Mouse (Mus musculus): ENCODE measurements around the gene Atm. TPM values are rescaled to one million over a fixed set of nuclear protein-coding genes. Genes with fewer than 3 reads are reported as not detected.
A peak's percentile ranks its signal among the peaks of the same experiment; 100 is the strongest.

Gene Atm
- polyA plus RNA-seq, 1 experiment from 2014 or later: 17.7 TPM

DNA sequence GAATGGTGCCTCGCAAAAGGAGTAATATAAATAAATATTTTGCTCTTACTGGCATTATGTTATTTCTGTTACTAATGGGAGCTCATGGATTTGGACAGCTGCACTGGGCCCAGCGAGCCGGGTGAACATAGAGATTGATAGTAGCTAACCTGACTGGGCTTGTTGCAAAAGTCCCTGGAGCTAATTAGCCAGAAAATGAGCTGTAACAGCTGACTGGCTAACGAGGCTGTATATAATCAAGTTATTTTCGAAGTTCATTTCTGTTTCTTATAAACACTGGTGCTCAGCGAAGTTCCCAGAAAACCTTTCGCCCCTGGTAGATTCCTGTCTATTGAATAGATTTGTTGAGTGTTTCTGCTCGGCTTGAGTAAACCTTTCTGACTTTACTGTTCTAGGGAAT, 133.5 kb downstream of the Atm start:
- no peak for ATAC-seq (ENCODE audit: insufficient number of reproducible peaks, low FRiP score, low TSS enrichment, low read depth)
- Histone ChIP-seq H3K27ac (replicated peaks; ENCODE audit: low read depth, low read length) (peak overlapping the region; percentile 14; the same call in 1 of the 2 replicates), H3K9ac (ENCODE audit: low read length) (no peak overlapping the region), H3K4me2 (ENCODE audit: low read depth, severe bottlenecking) (no peak overlapping the region), H3K36me3 (ENCODE audit: control insufficient read depth, insufficient read depth, low read length) (no peaks in the 10 kb centered on the region), H3K4me3 (ENCODE audit: low read depth, low read length) (no peak overlapping the region), H3K27me3 (ENCODE audit: control insufficient read depth, insufficient read depth, low read length) (no peaks in the 10 kb centered on the region), H3K4me1 (ENCODE audit: control insufficient read depth, insufficient read depth, low read length) (peaks cover 5% of the 10 kb centered on the region; the same call in 1 of the 2 replicates), H3K9me3 (ENCODE audit: control insufficient read depth, low read length) (no peaks in the 10 kb centered on the region)
- WGBS: 53% methylated on average over 8 of the region's 8 CpGs
- peak; percentile 31 for DNase-seq (ENCODE audit: low spot score)

DNA sequence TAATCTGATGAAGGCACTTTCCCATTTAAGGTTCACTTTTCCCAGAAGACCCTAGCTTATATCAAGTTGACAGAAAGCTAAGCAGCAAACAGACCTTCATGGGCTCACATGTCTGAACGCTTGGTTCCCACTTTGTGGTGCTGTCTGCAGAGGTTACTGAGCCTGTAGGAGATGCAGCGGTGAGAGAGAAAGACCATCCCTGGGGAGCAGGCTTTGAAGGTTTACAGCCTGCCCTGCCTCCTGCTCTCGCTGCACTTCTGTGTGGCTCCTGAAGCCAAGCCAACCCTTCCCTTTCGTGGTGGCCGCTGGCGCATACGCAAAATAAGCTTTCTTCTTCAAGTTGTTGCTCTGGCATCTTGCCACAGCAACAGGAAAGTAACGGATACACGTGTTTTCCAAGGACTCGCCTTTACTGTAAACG, 134.2 kb downstream of the Atm start, which contains the start of gene 4930550C14Rik:
4930550C14Rik (plus strand) TSS at position 35 of the 421 bp plus-strand sequence.
- H3K4me3 ChIP-seq (ENCODE audit: low read depth, low read length): no peak within 1 kb of the TSS
- 13% methylated on average over 11 of the region's 11 CpGs for WGBS
- no peak for ATAC-seq (ENCODE audit: insufficient number of reproducible peaks, low FRiP score, low TSS enrichment, low read depth)

DNA sequence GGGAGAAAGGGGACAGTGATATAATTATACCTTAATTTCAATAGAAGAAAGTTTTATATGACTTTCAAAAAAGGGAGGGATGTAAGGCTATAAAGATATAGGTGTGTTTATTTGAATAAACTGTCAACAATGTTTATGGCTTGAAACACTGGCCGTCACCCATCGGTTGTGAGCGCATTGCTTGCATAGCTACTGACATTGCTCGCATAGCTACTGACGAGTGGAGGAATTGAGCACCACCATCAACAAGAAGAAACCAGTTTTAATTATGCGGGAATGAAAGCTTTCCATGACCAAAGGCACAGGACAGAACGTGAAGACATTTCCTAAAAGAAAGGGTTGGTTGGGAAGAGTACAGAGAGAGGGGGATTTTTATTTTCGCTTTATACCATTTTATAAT, 135.4 kb downstream of the Atm start:
- Histone ChIP-seq H3K9me3 (ENCODE audit: control insufficient read depth, low read length) (no peaks in the 10 kb centered on the region), H3K27me3 (ENCODE audit: control insufficient read depth, insufficient read depth, low read length) (no peaks in the 10 kb centered on the region), H3K36me3 (ENCODE audit: control insufficient read depth, insufficient read depth, low read length) (no peaks in the 10 kb centered on the region), H3K4me1 (ENCODE audit: control insufficient read depth, insufficient read depth, low read length) (peaks cover 5% of the 10 kb centered on the region; the same call in 1 of the 2 replicates), H3K9ac (ENCODE audit: low read length) (no peak overlapping the region), H3K27ac (replicated peaks; ENCODE audit: low read depth, low read length) (no peak overlapping the region), H3K4me3 (ENCODE audit: low read depth, low read length) (no peak overlapping the region), H3K4me2 (ENCODE audit: low read depth, severe bottlenecking) (no peak overlapping the region)
- no peak for ATAC-seq (ENCODE audit: insufficient number of reproducible peaks, low FRiP score, low TSS enrichment, low read depth)
- 89% methylated on average over 8 of the region's 8 CpGs for whole genome bisulfite sequencing
- DNase-seq (ENCODE audit: low spot score): no peak

More for the DNA sequence above, 134.2 kb downstream of the Atm start, which contains the start of gene 4930550C14Rik:
- H3K9me3 ChIP-seq (ENCODE audit: control insufficient read depth, low read length): no peaks in the 10 kb centered on the region
- no peak within 1 kb of the TSS for H3K4me2 ChIP-seq (ENCODE audit: low read depth, severe bottlenecking)
- H3K36me3 ChIP-seq (ENCODE audit: control insufficient read depth, insufficient read depth, low read length): no peaks in the 10 kb centered on the region
- DNase-seq (ENCODE audit: low spot score): peak; percentile 31
- H3K27ac ChIP-seq (replicated peaks; ENCODE audit: low read depth, low read length): peak within 1 kb of the TSS; percentile 52; the same call in 1 of the 2 replicates
- H3K9ac ChIP-seq (ENCODE audit: low read length): no peak within 1 kb of the TSS
- H3K27me3 ChIP-seq (ENCODE audit: control insufficient read depth, insufficient read depth, low read length): no peaks in the 10 kb centered on the region
- peaks cover 5% of the 10 kb centered on the region; the same call in 1 of the 2 replicates for H3K4me1 ChIP-seq (ENCODE audit: control insufficient read depth, insufficient read depth, low read length)

DNA sequence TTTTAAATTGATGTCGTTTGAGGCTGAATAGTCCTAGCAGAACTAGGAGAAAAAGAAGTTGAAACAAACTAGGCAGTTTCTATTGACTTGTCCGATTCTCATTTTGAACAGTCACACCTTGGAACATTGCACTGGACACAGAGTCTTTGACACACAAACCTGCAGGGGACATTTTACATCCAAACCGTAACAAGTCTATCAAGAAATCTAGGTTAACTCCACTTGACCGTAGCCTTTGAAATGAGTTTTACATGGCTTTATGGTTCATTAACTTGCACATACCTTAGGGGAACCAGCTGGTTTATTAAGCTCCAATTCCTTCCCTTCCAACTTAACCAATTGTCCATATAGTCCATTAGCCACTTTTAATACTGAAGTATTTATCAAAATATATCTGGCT, 135.8 kb downstream of the Atm start:
- WGBS: 79% methylated on average over 4 of the region's 4 CpGs
- DNase-seq (ENCODE audit: low spot score) (no peak), ATAC-seq (ENCODE audit: insufficient number of reproducible peaks, low FRiP score, low TSS enrichment, low read depth) (no peak)

DNA sequence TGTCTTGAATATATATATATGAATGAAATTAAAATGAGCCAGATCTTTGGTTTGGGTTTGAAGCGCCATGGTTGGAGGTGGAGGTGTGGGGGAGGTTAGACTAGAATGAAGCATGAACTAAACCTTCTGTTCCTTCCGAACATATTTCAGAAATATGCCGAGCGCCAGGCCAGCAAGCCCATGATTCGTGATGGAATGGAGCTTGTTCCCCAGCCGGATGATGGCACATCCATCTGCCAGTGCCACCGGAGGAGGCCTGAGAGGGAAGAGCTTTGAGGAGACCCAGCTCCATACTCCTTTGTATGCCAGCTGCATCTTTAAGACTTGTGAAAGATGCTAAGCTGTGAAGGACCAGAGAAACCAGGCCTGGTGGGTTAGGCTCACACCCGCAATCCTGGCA, 137.0 kb downstream of the Atm start:
- H3K9ac ChIP-seq (ENCODE audit: low read length): no peak overlapping the region
- no peaks in the 10 kb centered on the region for H3K9me3 ChIP-seq (ENCODE audit: control insufficient read depth, low read length)
- DNase-seq (ENCODE audit: low spot score) (no peak), ATAC-seq (ENCODE audit: insufficient number of reproducible peaks, low FRiP score, low TSS enrichment, low read depth) (no peak)
- H3K4me2 ChIP-seq (ENCODE audit: low read depth, severe bottlenecking): no peak overlapping the region
- H3K36me3 ChIP-seq (ENCODE audit: control insufficient read depth, insufficient read depth, low read length): no peaks in the 10 kb centered on the region
- H3K4me1 ChIP-seq (ENCODE audit: control insufficient read depth, insufficient read depth, low read length): 0 out of 2 replicates have a peak, but pooled peaks cover 2% of the 10 kb centered on the region
- H3K27me3 ChIP-seq (ENCODE audit: control insufficient read depth, insufficient read depth, low read length): no peaks in the 10 kb centered on the region
- H3K4me3 ChIP-seq (ENCODE audit: low read depth, low read length): no peak overlapping the region
- H3K27ac ChIP-seq (replicated peaks; ENCODE audit: low read depth, low read length): no peak overlapping the region
- 90% methylated on average over 8 of the region's 8 CpGs for WGBS

More for the DNA sequence above, 135.8 kb downstream of the Atm start:
- no peaks in the 10 kb centered on the region for H3K9me3 ChIP-seq (ENCODE audit: control insufficient read depth, low read length)
- no peaks in the 10 kb centered on the region for H3K27me3 ChIP-seq (ENCODE audit: control insufficient read depth, insufficient read depth, low read length)
- H3K9ac ChIP-seq (ENCODE audit: low read length): no peak overlapping the region
- H3K4me2 ChIP-seq (ENCODE audit: low read depth, severe bottlenecking): no peak overlapping the region
- no peaks in the 10 kb centered on the region for H3K36me3 ChIP-seq (ENCODE audit: control insufficient read depth, insufficient read depth, low read length)
- 0 out of 2 replicates have a peak, but pooled peaks cover 2% of the 10 kb centered on the region for H3K4me1 ChIP-seq (ENCODE audit: control insufficient read depth, insufficient read depth, low read length)
- H3K4me3 ChIP-seq (ENCODE audit: low read depth, low read length): no peak overlapping the region
- no peak overlapping the region for H3K27ac ChIP-seq (replicated peaks; ENCODE audit: low read depth, low read length)

DNA sequence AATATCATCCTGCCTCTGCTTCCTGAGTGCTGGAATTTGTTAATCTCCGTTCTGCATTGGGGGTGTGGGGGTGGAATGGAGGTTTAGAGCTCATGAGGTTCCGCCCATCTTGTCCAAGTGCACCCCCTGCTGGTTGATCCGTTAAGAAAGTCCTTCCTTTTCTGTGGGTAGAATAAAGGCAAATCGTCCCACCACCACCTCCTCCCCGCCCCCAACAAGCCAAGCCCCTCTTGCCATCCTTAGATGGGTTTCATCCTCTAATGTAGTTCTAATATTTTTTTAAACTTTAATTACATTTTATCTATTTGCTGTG, 138.2 kb downstream of the Atm start:
- no peaks in the 10 kb centered on the region for H3K27me3 ChIP-seq (ENCODE audit: control insufficient read depth, insufficient read depth, low read length)
- no peak overlapping the region for H3K27ac ChIP-seq (replicated peaks; ENCODE audit: low read depth, low read length)
- no peak overlapping the region for H3K9ac ChIP-seq (ENCODE audit: low read length)
- H3K9me3 ChIP-seq (ENCODE audit: control insufficient read depth, low read length): no peaks in the 10 kb centered on the region
- ATAC-seq (ENCODE audit: insufficient number of reproducible peaks, low FRiP score, low TSS enrichment, low read depth): no peak
- no peak overlapping the region for H3K4me3 ChIP-seq (ENCODE audit: low read depth, low read length)
- 0 out of 2 replicates have a peak, but pooled peaks cover 2% of the 10 kb centered on the region for H3K4me1 ChIP-seq (ENCODE audit: control insufficient read depth, insufficient read depth, low read length)
- no peaks in the 10 kb centered on the region for H3K36me3 ChIP-seq (ENCODE audit: control insufficient read depth, insufficient read depth, low read length)
- 18% methylated on average over 5 of the region's 5 CpGs for WGBS
- H3K4me2 ChIP-seq (ENCODE audit: low read depth, severe bottlenecking): no peak overlapping the region
- peak; percentile 72 for DNase-seq (ENCODE audit: low spot score)

DNA sequence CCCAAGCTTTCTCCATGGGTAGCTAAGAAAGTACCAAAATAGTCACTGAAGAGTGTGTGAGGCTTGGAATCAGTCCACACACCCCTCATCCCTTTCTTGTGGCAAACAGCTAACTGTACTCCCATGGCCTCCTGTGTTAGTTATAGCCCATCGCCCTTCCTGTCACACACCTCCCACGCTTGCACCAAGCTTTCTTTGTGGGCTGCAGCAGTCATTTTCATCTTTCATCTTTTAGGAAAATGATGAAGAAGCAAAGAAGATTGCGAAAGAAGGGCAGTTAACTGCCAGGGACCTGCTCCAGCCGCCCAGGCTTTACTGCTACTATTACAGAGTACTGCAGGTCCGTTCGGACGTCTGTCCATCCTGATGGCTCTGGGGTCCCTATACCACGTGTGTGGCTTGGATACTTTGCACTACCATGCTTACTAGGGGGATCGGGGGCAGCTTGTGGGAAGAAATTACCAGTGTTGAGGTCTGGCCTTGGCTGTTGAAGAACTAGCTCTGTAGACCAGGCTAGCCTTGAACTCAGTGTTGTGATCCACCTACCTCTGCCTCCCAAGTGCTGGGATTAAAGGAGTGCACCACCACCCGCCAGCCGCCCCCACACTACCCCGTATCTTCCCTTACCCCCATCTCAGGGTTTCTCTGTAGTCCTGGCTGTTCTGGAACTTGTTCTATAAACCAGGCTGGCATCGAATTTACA, 138.7 kb downstream of the Atm start:
- H3K9ac ChIP-seq (ENCODE audit: low read length): no peak overlapping the region
- H3K9me3 ChIP-seq (ENCODE audit: control insufficient read depth, low read length): no peaks in the 10 kb centered on the region
- H3K4me2 ChIP-seq (ENCODE audit: low read depth, severe bottlenecking): no peak overlapping the region
- no peak overlapping the region for H3K27ac ChIP-seq (replicated peaks; ENCODE audit: low read depth, low read length)
- no peaks in the 10 kb centered on the region for H3K36me3 ChIP-seq (ENCODE audit: control insufficient read depth, insufficient read depth, low read length)
- DNase-seq (ENCODE audit: low spot score) (no peak), ATAC-seq (ENCODE audit: insufficient number of reproducible peaks, low FRiP score, low TSS enrichment, low read depth) (0 out of 2 replicates have a peak, but pooled peaks have one; percentile 35)
- 0 out of 2 replicates have a peak, but pooled peaks cover 2% of the 10 kb centered on the region for H3K4me1 ChIP-seq (ENCODE audit: control insufficient read depth, insufficient read depth, low read length)
- H3K4me3 ChIP-seq (ENCODE audit: low read depth, low read length): no peak overlapping the region
- WGBS: 80% methylated on average over 13 of the region's 13 CpGs
- H3K27me3 ChIP-seq (ENCODE audit: control insufficient read depth, insufficient read depth, low read length): no peaks in the 10 kb centered on the region

DNA sequence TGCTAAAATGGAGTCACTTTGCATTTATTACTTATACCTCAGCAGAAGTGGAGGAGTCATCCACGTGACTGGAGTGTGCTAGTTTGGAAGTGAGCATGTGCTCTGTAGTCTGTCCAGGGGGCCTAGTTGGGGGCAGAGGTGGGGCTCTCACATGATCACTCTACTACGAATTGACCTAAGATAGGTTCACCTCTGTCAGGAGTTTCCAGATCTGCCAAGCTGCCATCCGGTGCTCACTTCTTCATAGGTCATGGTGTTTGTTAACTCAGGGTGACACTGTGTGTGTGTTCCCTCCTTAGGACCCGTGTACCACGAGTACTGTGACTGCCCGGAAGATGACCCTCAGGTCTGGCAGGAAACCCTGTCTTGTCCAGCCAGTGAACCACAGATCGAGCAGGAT, 146.4 kb downstream of the Atm start:
- Histone ChIP-seq H3K9me3 (ENCODE audit: control insufficient read depth, low read length) (no peaks in the 10 kb centered on the region), H3K4me2 (ENCODE audit: low read depth, severe bottlenecking) (no peak overlapping the region), H3K4me1 (ENCODE audit: control insufficient read depth, insufficient read depth, low read length) (no peaks in the 10 kb centered on the region), H3K27ac (replicated peaks; ENCODE audit: low read depth, low read length) (no peak overlapping the region), H3K27me3 (ENCODE audit: control insufficient read depth, insufficient read depth, low read length) (no peaks in the 10 kb centered on the region), H3K36me3 (ENCODE audit: control insufficient read depth, insufficient read depth, low read length) (no peaks in the 10 kb centered on the region), H3K4me3 (ENCODE audit: low read depth, low read length) (no peak overlapping the region), H3K9ac (ENCODE audit: low read length) (no peak overlapping the region)
- DNase-seq (ENCODE audit: low spot score) (no peak), ATAC-seq (ENCODE audit: insufficient number of reproducible peaks, low FRiP score, low TSS enrichment, low read depth) (no peak)
- 84% methylated on average over 7 of the region's 7 CpGs for WGBS
